Mouse (Mus musculus) embryonic facial prominence, embryonic 12.5 days (tissue): ENCODE measurements around the gene Ccnl2. TPM values are rescaled to one million over a fixed set of nuclear protein-coding genes. Genes with fewer than 3 reads are reported as not detected.

Experiments used
- microRNA-seq: library from miRNA; unstranded; fragments of <30 nt; microRNA quantifications from one replicate; pipeline ENCODE4, GENCODE M21; 2017
- polyA plus RNA-seq: library from polyadenylated mRNA; unstranded; fragments of >200 nt; fragmentation: Nextera tagmentation; extraction: Ambion mirVana; gene quantifications from 2 replicates; pipeline ENCODE4 v1.2.1, GENCODE M21; 2016

Ccnl2 gene
- polyA plus RNA-seq, 1 experiment from 2014 or later, result 243 TPM

Small RNA genes lying within 50 kb of the gene (microRNA-seq; reads per million reads assigned to microRNA genes)
- gene Gm27743, result not detected

Other genes starting within 250 kb of the Ccnl2 start
- 11.4 and 12.5 TPM in 2 replicates for gene Slc35e2, start 211.1 kb upstream of the Ccnl2 start, polyA plus RNA-seq
- 78.3 and 86.6 TPM in 2 replicates for gene Cdk11b, start 187.6 kb upstream of the Ccnl2 start, polyA plus RNA-seq
- gene Gm10563, start 167.1 kb upstream of the Ccnl2 start, polyA plus RNA-seq, result not detected in 2 replicates
- gene Mmp23, start 159.1 kb upstream of the Ccnl2 start, polyA plus RNA-seq, result 11.3 and 16.1 TPM in 2 replicates
- 38.2 and 40.8 TPM in 2 replicates for gene Mib2, start 143.3 kb upstream of the Ccnl2 start, polyA plus RNA-seq
- gene Fndc10, start 118.1 kb upstream of the Ccnl2 start, polyA plus RNA-seq, result 12.2 and 15.2 TPM in 2 replicates
- gene Ssu72, start 107.7 kb upstream of the Ccnl2 start, polyA plus RNA-seq, result 135 and 136 TPM in 2 replicates
- gene Tmem240, start 77.7 kb upstream of the Ccnl2 start, polyA plus RNA-seq, result 2.2 and 2.5 TPM in 2 replicates
- 103 and 106 TPM in 2 replicates for gene Atad3a, start 51.4 kb upstream of the Ccnl2 start, polyA plus RNA-seq
- 9.2 and 9.5 TPM in 2 replicates for gene Vwa1, start 37.8 kb upstream of the Ccnl2 start, polyA plus RNA-seq
- 0.69 and 1.0 TPM in 2 replicates for gene Tmem88b, start 26.6 kb upstream of the Ccnl2 start, polyA plus RNA-seq
- 0.25 TPM in 1 of 2 replicates, not detected in the other for gene Ankrd65, start 22.1 kb upstream of the Ccnl2 start, polyA plus RNA-seq
- gene Mrpl20, start 9.6 kb upstream of the Ccnl2 start, polyA plus RNA-seq, result 214 TPM in 2 replicates
- 146 and 149 TPM in 2 replicates for gene Aurkaip1, start 18.8 kb downstream of the Ccnl2 start, polyA plus RNA-seq
- gene Mxra8, start 27.2 kb downstream of the Ccnl2 start, polyA plus RNA-seq, result 50.7 and 52.6 TPM in 2 replicates
- 8.3 and 16.9 TPM in 2 replicates for gene Dvl1, start 34.9 kb downstream of the Ccnl2 start, polyA plus RNA-seq
- 0.34 and 0.47 TPM in 2 replicates for gene Tas1r3, start 50.9 kb downstream of the Ccnl2 start, polyA plus RNA-seq
- 15.9 and 17.1 TPM in 2 replicates for gene Cptp, start 57.0 kb downstream of the Ccnl2 start, polyA plus RNA-seq
- gene Ints11, start 57.1 kb downstream of the Ccnl2 start, polyA plus RNA-seq, result 83.7 and 85.4 TPM in 2 replicates
- gene Pusl1, start 79.3 kb downstream of the Ccnl2 start, polyA plus RNA-seq, result 56.0 and 56.6 TPM in 2 replicates
- 25.1 and 27.7 TPM in 2 replicates for gene Acap3, start 79.3 kb downstream of the Ccnl2 start, polyA plus RNA-seq
- gene Ube2j2, start 131.3 kb downstream of the Ccnl2 start, polyA plus RNA-seq, result 158 and 160 TPM in 2 replicates
- 31.9 and 35.8 TPM in 2 replicates for gene C1qtnf12, start 149.8 kb downstream of the Ccnl2 start, polyA plus RNA-seq
- 18.4 and 20.3 TPM in 2 replicates for gene B3galt6, start 180.2 kb downstream of the Ccnl2 start, polyA plus RNA-seq
- 141 and 143 TPM in 2 replicates for gene Sdf4, start 180.4 kb downstream of the Ccnl2 start, polyA plus RNA-seq
- 0.70 and 1.1 TPM in 2 replicates for gene Tnfrsf4, start 201.4 kb downstream of the Ccnl2 start, polyA plus RNA-seq
- 1.9 and 2.3 TPM in 2 replicates for gene Tnfrsf18, start 213.7 kb downstream of the Ccnl2 start, polyA plus RNA-seq
- 1.0 and 1.5 TPM in 2 replicates for gene Ttll10, start 246.9 kb downstream of the Ccnl2 start, polyA plus RNA-seq